Mouse (Mus musculus): ENCODE results near the gene Gas7.

DNA sequence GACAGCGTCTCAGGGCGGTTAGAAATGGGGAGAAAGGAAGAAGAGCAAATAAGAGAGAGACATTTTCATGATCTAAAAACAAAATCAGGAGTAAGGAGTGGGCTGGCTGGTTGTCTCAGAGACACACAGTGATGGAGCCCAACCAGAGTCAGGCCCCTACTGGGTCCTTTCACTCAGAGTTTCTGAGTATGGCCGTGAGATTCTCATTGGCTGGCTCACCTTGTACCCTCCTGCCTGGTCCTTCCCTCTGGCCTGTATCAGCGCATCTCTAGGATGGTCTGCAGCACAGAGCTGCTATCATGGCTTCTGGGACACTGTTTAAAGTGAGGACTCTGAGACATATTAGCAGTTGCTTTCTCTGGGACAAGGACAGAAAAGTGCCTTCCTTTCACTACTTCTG, 199.3 kb downstream of the Gas7 start:
- TF ChIP-seq CTCF (IDR thresholded peaks at IDR 0.05) = no peak
- TF ChIP-seq EP300 (IDR thresholded peaks at IDR 0.05) = no peak

Measured in lung, postnatal 0 days (tissue).